Mouse (Mus musculus): Measurements from ENCODE around the gene Hoxd13. TPM values are rescaled to one million over a fixed set of nuclear protein-coding genes. Genes with fewer than 3 reads are reported as not detected.

Hoxd13 gene
- polyA plus RNA-seq, 1 experiment = not detected

DNA sequence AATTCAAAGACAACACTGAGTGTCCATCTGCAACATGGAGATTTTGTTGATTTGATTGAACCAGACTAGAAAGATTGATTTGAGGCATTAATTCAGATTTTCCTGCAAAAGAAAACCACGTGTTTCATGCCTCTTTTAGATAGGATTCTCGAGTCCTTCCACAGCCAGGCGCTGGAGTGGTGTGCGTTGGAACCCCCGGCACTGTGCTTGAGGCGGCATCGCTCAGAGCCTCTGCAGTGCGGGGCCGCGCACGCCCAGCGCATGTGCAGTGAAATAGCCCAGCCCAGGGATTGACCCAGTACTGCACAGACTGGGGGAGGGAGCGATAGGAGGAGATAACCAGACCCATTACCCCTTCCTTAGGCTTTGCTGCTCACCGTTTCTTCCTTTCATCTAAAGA is 46.8 kb downstream of the Hoxd13 start:
- no peak for TF ChIP-seq CTCF (IDR thresholded peaks at IDR 0.05; ENCODE audit: insufficient read depth, low read depth, low read length)
- no peak for TF ChIP-seq POLR2A (IDR thresholded peaks at IDR 0.05; ENCODE audit: insufficient read depth, low read depth, low read length)
- Histone ChIP-seq H3K27ac (ENCODE audit: insufficient read depth, low read depth, low read length) (no peak overlapping the region), H3K4me3 (ENCODE audit: insufficient read depth, low read depth, low read length) (no peak overlapping the region), H3K4me1 (ENCODE audit: control insufficient read depth, insufficient read depth, low read length) (peaks cover 10% of the 10 kb centered on the region; the same call in 1 of the 2 replicates)
- 1% methylated on average over 14 of the region's 14 CpGs for WGBS

- TF ChIP-seq POLR2A (IDR thresholded peaks at IDR 0.05; ENCODE audit: insufficient read depth, low read depth, low read length) = no peak
- TF ChIP-seq CTCF (IDR thresholded peaks at IDR 0.05; ENCODE audit: insufficient read depth, low read depth, low read length) = peak; percentile 68; the same call in 1 of the 2 replicates
- WGBS = 4% methylated on average over 26 of the region's 26 CpGs
- peaks cover 10% of the 10 kb centered on the region; the same call in 1 of the 2 replicates for H3K4me1 ChIP-seq (ENCODE audit: control insufficient read depth, insufficient read depth, low read length)
- H3K4me3 ChIP-seq (ENCODE audit: insufficient read depth, low read depth, low read length) = peak overlapping the region; percentile 9; the same call in 1 of the 2 replicates
- no peak overlapping the region for H3K27ac ChIP-seq (ENCODE audit: insufficient read depth, low read depth, low read length)
Measured at GRCm38 (mm10) chr2:74715504-74716241, 47.6 kb downstream of the Hoxd13 start.

DNA sequence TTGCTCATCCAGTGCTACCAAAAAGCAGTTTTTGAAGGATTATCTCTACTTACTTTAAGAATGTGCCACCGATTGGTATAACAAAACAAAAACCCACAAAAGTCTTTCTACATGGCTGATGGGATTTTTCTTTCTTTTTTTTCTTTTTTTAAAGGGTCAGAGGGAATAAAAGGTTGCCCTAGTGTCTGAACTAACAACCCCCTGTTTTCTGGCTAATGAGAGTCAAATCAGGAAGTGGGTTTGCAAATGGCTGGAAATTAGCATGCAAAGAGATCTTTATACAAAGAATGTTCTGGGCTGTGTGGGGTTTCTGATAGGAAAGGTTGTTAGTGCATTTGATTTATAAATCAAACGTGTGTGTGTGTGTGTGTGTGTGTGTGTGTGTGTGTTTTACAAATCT is 52.3 kb downstream of the Hoxd13 start:
- 0 out of 2 replicates have a peak, but pooled peaks cover 3% of the 10 kb centered on the region for H3K4me1 ChIP-seq (ENCODE audit: control insufficient read depth, insufficient read depth, low read length)
- TF ChIP-seq CTCF (IDR thresholded peaks at IDR 0.05; ENCODE audit: insufficient read depth, low read depth, low read length) (no peak), POLR2A (IDR thresholded peaks at IDR 0.05; ENCODE audit: insufficient read depth, low read depth, low read length) (no peak)
- WGBS = 7% methylated on average over 2 of the region's 2 CpGs
- no peak overlapping the region for H3K4me3 ChIP-seq (ENCODE audit: insufficient read depth, low read depth, low read length)
- H3K27ac ChIP-seq (ENCODE audit: insufficient read depth, low read depth, low read length) = no peak overlapping the region

DNA sequence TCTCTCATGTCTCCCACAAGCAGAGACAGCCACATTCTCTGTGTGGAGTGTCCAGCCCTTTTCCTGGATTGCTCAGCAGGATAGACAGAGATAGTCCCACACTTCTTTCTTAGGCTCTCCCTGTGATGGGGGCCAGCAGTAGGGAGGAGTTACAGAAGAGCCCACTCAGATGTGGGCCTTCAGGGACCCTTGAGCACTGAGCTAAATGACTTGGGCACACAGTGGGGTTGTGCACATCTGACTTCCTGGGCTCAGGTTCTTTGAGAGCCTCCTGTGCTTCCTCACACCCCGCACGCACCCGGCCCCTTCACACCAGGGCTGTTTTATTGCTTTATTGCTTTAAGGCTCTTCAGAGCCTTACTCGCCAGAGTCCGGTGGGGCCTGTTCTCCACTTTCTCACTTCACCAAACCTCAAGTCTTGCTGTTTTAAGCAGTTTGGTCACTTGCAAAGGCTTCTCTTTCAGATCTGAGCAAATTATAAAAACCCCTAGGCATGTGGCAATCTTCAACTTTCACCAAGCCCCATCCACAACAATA is 52.9 kb downstream of the Hoxd13 start:
- WGBS = 8% methylated on average over 5 of the region's 5 CpGs
- Histone ChIP-seq H3K27ac (ENCODE audit: insufficient read depth, low read depth, low read length) (no peak overlapping the region), H3K4me3 (ENCODE audit: insufficient read depth, low read depth, low read length) (no peak overlapping the region), H3K4me1 (ENCODE audit: control insufficient read depth, insufficient read depth, low read length) (no peaks in the 10 kb centered on the region)
- TF ChIP-seq CTCF (IDR thresholded peaks at IDR 0.05; ENCODE audit: insufficient read depth, low read depth, low read length) (no peak), POLR2A (IDR thresholded peaks at IDR 0.05; ENCODE audit: insufficient read depth, low read depth, low read length) (no peak)

Other genes with a start within 250 kb of the Hoxd13 start
- not detected in 2 replicates for gene Lnpk, start 88.9 kb upstream of the Hoxd13 start, polyA plus RNA-seq (2012; ENCODE audit: insufficient read depth, insufficient read length, low replicate concordance, missing spikeins)
- gene Evx2, start 8.8 kb upstream of the Hoxd13 start, polyA plus RNA-seq (2012; ENCODE audit: insufficient read depth, insufficient read length, low replicate concordance, missing spikeins) = not detected in 2 replicates
- not detected in 2 replicates for gene Hoxd12, start 6.7 kb downstream of the Hoxd13 start, polyA plus RNA-seq (2012; ENCODE audit: insufficient read depth, insufficient read length, low replicate concordance, missing spikeins)
- gene Hoxd11, start 11.2 kb downstream of the Hoxd13 start, polyA plus RNA-seq (2012; ENCODE audit: insufficient read depth, insufficient read length, low replicate concordance, missing spikeins) = not detected in 2 replicates
- not detected in 2 replicates for gene Hoxd10, start 23.6 kb downstream of the Hoxd13 start, polyA plus RNA-seq (2012; ENCODE audit: insufficient read depth, insufficient read length, low replicate concordance, missing spikeins)
- gene Hoxd9, start 29.4 kb downstream of the Hoxd13 start, polyA plus RNA-seq (2012; ENCODE audit: insufficient read depth, insufficient read length, low replicate concordance, missing spikeins) = not detected in 2 replicates
- not detected in 2 replicates for gene Hoxd8, start 36.3 kb downstream of the Hoxd13 start, polyA plus RNA-seq (2012; ENCODE audit: insufficient read depth, insufficient read length, low replicate concordance, missing spikeins)
- not detected in 2 replicates for gene Hoxd3, start 43.6 kb downstream of the Hoxd13 start, polyA plus RNA-seq (2012; ENCODE audit: insufficient read depth, insufficient read length, low replicate concordance, missing spikeins)
- gene Hoxd4, start 43.6 kb downstream of the Hoxd13 start, polyA plus RNA-seq (2012; ENCODE audit: insufficient read depth, insufficient read length, low replicate concordance, missing spikeins) = not detected in 2 replicates
- gene Gm28230, start 58.4 kb downstream of the Hoxd13 start, polyA plus RNA-seq (2012; ENCODE audit: insufficient read depth, insufficient read length, low replicate concordance, missing spikeins) = not detected in 2 replicates
- gene Hoxd1, start 94.7 kb downstream of the Hoxd13 start, polyA plus RNA-seq (2012; ENCODE audit: insufficient read depth, insufficient read length, low replicate concordance, missing spikeins) = not detected in 2 replicates
- gene Mtx2, start 157.5 kb downstream of the Hoxd13 start, polyA plus RNA-seq (2012; ENCODE audit: insufficient read depth, insufficient read length, low replicate concordance, missing spikeins) = not detected in 2 replicates

Measured in olfactory bulb, adult 2 months (tissue).